Mouse (Mus musculus) MEL (cell line): ENCODE measurements around the gene Il31. TPM values are rescaled to one million over a fixed set of nuclear protein-coding genes. Genes with fewer than 3 reads are reported as not detected.

Experiments
- DNase-seq: peaks from one replicate; pipeline ENCODE4 v3.0.0; 2011; ENCODE audit warnings: low read depth, low spot score
- H3K27ac ChIP-seq: 2 replicates; pipeline ENCODE4 v1.5.1; 2012; ENCODE audit warnings: low read depth, mild to moderate bottlenecking, control low read depth, low read length, moderate library complexity; ENCODE audit not compliant: control insufficient read depth
- H3K27me3 ChIP-seq, 2 experiments: fragments of 150-350 bp in 1 of 2; sonication (generic) in 1 of 2; 2 replicates each; pipeline ENCODE4 v1.6.1; 2012; ENCODE audit warnings: low read length in 2 of 2, mild to moderate bottlenecking in 2 of 2, improper control_type of control experiment in 1 of 2, moderate library complexity in 1 of 2; ENCODE audit not compliant: insufficient read depth in 2 of 2, control insufficient read depth in 1 of 2
- H3K36me3 ChIP-seq, 2 experiments: 2 replicates each; pipeline ENCODE4 v1.6.1; 2012 to 2014; ENCODE audit warnings: low read length in 2 of 2, improper control_type of control experiment in 1 of 2, inconsistent platforms in 1 of 2, mild to moderate bottlenecking in 1 of 2; ENCODE audit not compliant: insufficient read depth in 2 of 2, control insufficient read depth in 1 of 2
- H3K4me1 ChIP-seq, 2 experiments: fragments of 150-350 bp in 1 of 2; sonication (generic) in 1 of 2; 2 replicates each; pipeline ENCODE4 v1.6.1; 2012; ENCODE audit warnings: low read length in 2 of 2, improper control_type of control experiment in 1 of 2, mild to moderate bottlenecking in 1 of 2; ENCODE audit not compliant: insufficient read depth in 2 of 2, control insufficient read depth in 1 of 2
- H3K4me3 ChIP-seq, 2 experiments: fragments of 150-350 bp in 1 of 2; sonication (generic) in 1 of 2; 2 replicates each; pipeline ENCODE4 v1.5.1; 2012; ENCODE audit warnings: low read depth in 2 of 2, low read length in 2 of 2, mild to moderate bottlenecking in 2 of 2, moderate library complexity in 2 of 2, control low read depth in 1 of 2, improper control_type of control experiment in 1 of 2; ENCODE audit not compliant: control insufficient read depth in 1 of 2, insufficient read depth in 1 of 2
- H3K79me2 ChIP-seq: 2 replicates; pipeline ENCODE4 v1.6.1; 2012; ENCODE audit warnings: mild to moderate bottlenecking, low read length, moderate library complexity; ENCODE audit not compliant: control insufficient read depth, poor library complexity, insufficient read depth
- H3K9ac ChIP-seq: 2 replicates; pipeline ENCODE4 v1.6.1; 2012; ENCODE audit warnings: low read depth, mild to moderate bottlenecking, control low read depth, low read length, moderate library complexity; ENCODE audit not compliant: control insufficient read depth, poor library complexity, severe bottlenecking
- H3K9me3 ChIP-seq: fragments of 150-350 bp; sonication (generic); replicated peaks from 2 replicates; pipeline ENCODE4 v1.6.1; 2012; ENCODE audit warnings: mild to moderate bottlenecking, low read length, improper control_type of control experiment, moderate library complexity; ENCODE audit not compliant: insufficient read depth
- BHLHE40 ChIP-seq: IDR thresholded peaks from 2 replicates; pipeline ENCODE4 v1.6.1; 2012; ENCODE audit warnings: low read depth, mild to moderate bottlenecking, inconsistent platforms, low read length, improper control_type of control experiment, borderline replicate concordance
- CHD1 ChIP-seq: IDR thresholded peaks from 2 replicates; pipeline ENCODE4 v1.6.1; 2012; ENCODE audit warnings: low read depth, mild to moderate bottlenecking, inconsistent platforms, low read length, improper control_type of control experiment
- CTCF ChIP-seq, 3 experiments: IDR thresholded peaks in 2 of 3; conservative IDR thresholded peaks in 1 of 3; 2 replicates each; pipeline ENCODE4 v1.5.1; 2011 to 2012; ENCODE audit warnings: low read length in 3 of 3, low read depth in 2 of 3, mild to moderate bottlenecking in 2 of 3, improper control_type of control experiment in 1 of 3, inconsistent platforms in 1 of 3, mixed read lengths in 1 of 3, moderate library complexity in 1 of 3; ENCODE audit not compliant: control insufficient read depth in 1 of 3, insufficient read depth in 1 of 3, poor library complexity in 1 of 3, severe bottlenecking in 1 of 3
- ELF1 ChIP-seq: IDR thresholded peaks from 2 replicates; pipeline ENCODE4 v1.6.1; 2014; ENCODE audit warnings: low read depth, mild to moderate bottlenecking, inconsistent platforms, low read length, improper control_type of control experiment, moderate library complexity
- EP300 ChIP-seq, 2 experiments: IDR thresholded peaks; 2 replicates each; pipeline ENCODE4 v1.6.1; 2011; ENCODE audit warnings: improper control_type of control experiment in 2 of 2, low read length in 2 of 2, low read depth in 1 of 2, mild to moderate bottlenecking in 1 of 2
- ETS1 ChIP-seq: IDR thresholded peaks from 2 replicates; pipeline ENCODE4 v1.6.1; 2012; ENCODE audit warnings: low read depth, mild to moderate bottlenecking, inconsistent platforms, low read length, improper control_type of control experiment, moderate library complexity
- GATA1 ChIP-seq: IDR thresholded peaks from 2 replicates; pipeline ENCODE4 v1.6.1; 2011; ENCODE audit warnings: low read depth, low read length, improper control_type of control experiment
- JUND ChIP-seq: IDR thresholded peaks from 2 replicates; pipeline ENCODE4 v1.6.1; 2011; ENCODE audit warnings: low read depth, mild to moderate bottlenecking, improper control_type of control experiment, low read length
- KAT2A ChIP-seq: conservative IDR thresholded peaks from 2 replicates; pipeline ENCODE4 v1.6.1; 2012; ENCODE audit warnings: low read depth, low read length, improper control_type of control experiment, inconsistent platforms
- MEF2A ChIP-seq: IDR thresholded peaks from 2 replicates; pipeline ENCODE4 v1.6.1; 2014; ENCODE audit warnings: low read depth, mild to moderate bottlenecking, inconsistent platforms, low read length, improper control_type of control experiment; ENCODE audit not compliant: poor library complexity, insufficient replicate concordance, severe bottlenecking; ENCODE audit errors: extremely low read depth
- MXI1 ChIP-seq: IDR thresholded peaks from 2 replicates; pipeline ENCODE4 v1.6.1; 2011; ENCODE audit warnings: mild to moderate bottlenecking, low read depth, low read length, improper control_type of control experiment
- MYB ChIP-seq: IDR thresholded peaks from 2 replicates; pipeline ENCODE4 v1.6.1; 2011; ENCODE audit warnings: mild to moderate bottlenecking, low read depth, low read length, improper control_type of control experiment
- NELFE ChIP-seq: IDR thresholded peaks from 2 replicates; pipeline ENCODE4 v1.6.1; 2011; ENCODE audit warnings: low read depth, low read length, improper control_type of control experiment
- NRF1 ChIP-seq: IDR thresholded peaks from 2 replicates; pipeline ENCODE4 v1.6.1; 2014; ENCODE audit warnings: low read depth, mild to moderate bottlenecking, inconsistent platforms, low read length, improper control_type of control experiment, moderate library complexity; ENCODE audit not compliant: poor library complexity, insufficient read depth, severe bottlenecking
- POLR2A ChIP-seq, 2 experiments: IDR thresholded peaks; 2 replicates each; pipeline ENCODE4 v1.6.1; 2011 to 2012; ENCODE audit warnings: low read length in 2 of 2, mild to moderate bottlenecking in 2 of 2, control low read depth in 1 of 2, improper control_type of control experiment in 1 of 2, low read depth in 1 of 2, moderate library complexity in 1 of 2; ENCODE audit not compliant: control insufficient read depth in 1 of 2, insufficient read depth in 1 of 2, poor library complexity in 1 of 2
- POLR2AphosphoS2 ChIP-seq: IDR thresholded peaks from 2 replicates; pipeline ENCODE4 v1.6.1; 2011; ENCODE audit warnings: low read length, improper control_type of control experiment
- POLR2AphosphoS5 ChIP-seq: IDR thresholded peaks from 2 replicates; pipeline ENCODE4 v1.6.1; 2012; ENCODE audit warnings: low read depth, borderline replicate concordance, mild to moderate bottlenecking, inconsistent platforms, low read length, moderate library complexity, mixed read lengths
- RAD21 ChIP-seq: IDR thresholded peaks from 2 replicates; pipeline ENCODE4 v1.6.1; 2011; ENCODE audit warnings: mild to moderate bottlenecking, low read depth, low read length, improper control_type of control experiment
- SMC3 ChIP-seq: IDR thresholded peaks from 2 replicates; pipeline ENCODE4 v1.6.1; 2011; ENCODE audit warnings: low read depth, low read length, improper control_type of control experiment
- TAL1 ChIP-seq: IDR thresholded peaks from 2 replicates; pipeline ENCODE4 v1.6.1; 2012; ENCODE audit warnings: mild to moderate bottlenecking, inconsistent platforms, low read length, moderate library complexity, mixed read lengths
- TBP ChIP-seq: IDR thresholded peaks from 2 replicates; pipeline ENCODE4 v1.8.0; 2011; ENCODE audit warnings: low read depth, low read length, improper control_type of control experiment
- TCF12 ChIP-seq: IDR thresholded peaks from 2 replicates; pipeline ENCODE4 v1.6.1; 2014; ENCODE audit warnings: low read depth, mild to moderate bottlenecking, inconsistent platforms, low read length, improper control_type of control experiment, moderate library complexity
- USF1 ChIP-seq: IDR thresholded peaks from 2 replicates; pipeline ENCODE4 v1.6.1; 2014; ENCODE audit warnings: low read depth, mild to moderate bottlenecking, inconsistent platforms, low read length, improper control_type of control experiment, moderate library complexity
- ZC3H11A ChIP-seq: IDR thresholded peaks from 2 replicates; pipeline ENCODE4 v1.6.1; 2012; ENCODE audit warnings: low read depth, mild to moderate bottlenecking, inconsistent platforms, low read length, improper control_type of control experiment
- ZMIZ1 ChIP-seq: IDR thresholded peaks from 2 replicates; pipeline ENCODE4 v1.6.1; 2012; ENCODE audit warnings: low read depth, mild to moderate bottlenecking, inconsistent platforms, low read length, improper control_type of control experiment, moderate library complexity
- polyA plus RNA-seq, 2 experiments: library from polyadenylated mRNA; stranded (reverse) in 1 of 2; unstranded in 1 of 2; fragments of >175 nt in 1 of 2; fragments of >200 nt in 1 of 2; gene quantifications; 2 replicates each; pipeline versions ENCODE4 v1.2.1 to v1.2.4; 2012; ENCODE audit warnings: low replicate concordance in 2 of 2, low read depth in 1 of 2; ENCODE audit not compliant: insufficient read length in 2 of 2, insufficient read depth in 1 of 2, missing spikeins in 1 of 2
- total RNA-seq: library from RNA; depleted of rRNA; stranded (reverse); fragments of 300-350 nt; gene quantifications from 2 replicates; pipeline ENCODE4 v1.2.3, GENCODE M21; 2012; rRNA removed

Il31 gene
- total RNA-seq (not detected in 2 replicates), polyA plus RNA-seq (not detected)

- Histone ChIP-seq H3K4me1 (no peaks in the 10 kb centered on the region; a peak in 1 of 4 replicates), H3K9me3 (no peaks in the 10 kb centered on the region), H3K27me3 (no peaks in the 10 kb centered on the region; a peak in 2 of 4 replicates), H3K4me3 (no peak within 1 kb of the TSS), H3K36me3 (no peaks in the 10 kb centered on the region), H3K27ac (no peak within 1 kb of the TSS), H3K79me2 (no peaks in the 10 kb centered on the region), H3K9ac (no peak within 1 kb of the TSS)
- TF ChIP-seq TAL1, result no peak
- TF ChIP-seq ELF1, result no peak
- TF ChIP-seq MEF2A, result no peak
- TF ChIP-seq GATA1, result no peak
- no peak for TF ChIP-seq EP300 (IDR thresholded peaks at IDR 0.05; ENCODE audit: low read depth in 1 of 2, low read length in 2 of 2)
- no peak for TF ChIP-seq ETS1
- no peak for TF ChIP-seq POLR2AphosphoS2
- TF ChIP-seq BHLHE40, result no peak
- TF ChIP-seq POLR2A (IDR thresholded peaks at IDR 0.05; ENCODE audit: control insufficient read depth in 1 of 2, insufficient read depth in 1 of 2, low read depth in 1 of 2, low read length in 2 of 2, poor library complexity in 1 of 2), result no peak
- TF ChIP-seq ZMIZ1, result no peak
- no peak for TF ChIP-seq ZC3H11A
- no peak for TF ChIP-seq NRF1
- no peak for DNase-seq
Observed at GRCm38 (mm10) chr5:123489112-123489785, at the start of gene Il31, which contains the start of gene Lrrc43. Il31 (minus strand) TSS chr5:123489489. Lrrc43 (plus strand) TSS chr5:123489305.

DNA sequence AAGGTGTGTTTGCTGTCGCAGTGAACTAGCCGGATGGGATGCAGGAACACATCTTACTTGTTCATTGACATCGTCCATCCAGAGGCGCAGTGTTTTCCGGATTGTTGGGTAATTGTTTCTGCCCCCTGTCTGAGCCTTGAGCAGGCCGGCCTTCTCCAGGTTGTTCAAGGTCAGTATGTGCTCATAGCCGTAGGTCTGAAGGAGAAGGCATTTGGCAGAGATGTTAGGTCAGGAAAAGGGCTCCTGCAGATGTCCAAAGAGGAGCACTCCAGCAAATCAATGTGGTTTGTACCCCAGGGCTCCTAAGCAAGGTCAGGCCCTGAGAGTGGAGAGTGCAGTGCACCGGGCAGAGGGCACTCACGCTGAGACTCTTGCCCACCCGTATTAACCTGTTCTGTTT, 44.5 kb upstream of the Il31 start:
- no peak overlapping the region for H3K4me3 ChIP-seq
- H3K27ac ChIP-seq, result no peak overlapping the region
- no peaks in the 10 kb centered on the region for H3K4me1 ChIP-seq
- no peaks in the 10 kb centered on the region for H3K9me3 ChIP-seq
- peaks cover 0 to 7% of the 10 kb centered on the region in 2 experiments; a peak in 2 of 4 replicates for H3K36me3 ChIP-seq
- TF ChIP-seq JUND, result no peak
- TF ChIP-seq POLR2AphosphoS2, result no peak
- no peak for TF ChIP-seq BHLHE40
- TF ChIP-seq POLR2AphosphoS5, result no peak
- TF ChIP-seq MXI1, result no peak
- TF ChIP-seq CTCF (IDR thresholded peaks at IDR 0.05 in 2 of 3, conservative IDR thresholded peaks at IDR 0.05 in 1 of 3; ENCODE audit: control insufficient read depth in 1 of 3, insufficient read depth in 1 of 3, low read depth in 2 of 3, low read length in 3 of 3, poor library complexity in 1 of 3, severe bottlenecking in 1 of 3), result no peak
- no peak for TF ChIP-seq TCF12
- TF ChIP-seq POLR2A (IDR thresholded peaks at IDR 0.05; ENCODE audit: control insufficient read depth in 1 of 2, insufficient read depth in 1 of 2, low read depth in 1 of 2, low read length in 2 of 2, poor library complexity in 1 of 2), result no peak
- no peak for TF ChIP-seq TAL1
- TF ChIP-seq CHD1, result no peak
- TF ChIP-seq KAT2A, result no peak
- no peak for TF ChIP-seq NELFE
- no peak for TF ChIP-seq MYB
- TF ChIP-seq SMC3, result no peak
- TF ChIP-seq RAD21, result no peak
- TF ChIP-seq ZMIZ1, result no peak
- no peak for TF ChIP-seq TBP
- no peak for TF ChIP-seq USF1
- DNase-seq, result no peak
- H3K9ac ChIP-seq, result no peak overlapping the region
- no peaks in the 10 kb centered on the region for H3K79me2 ChIP-seq
- H3K27me3 ChIP-seq, result no peaks in the 10 kb centered on the region
